Mouse (Mus musculus): ENCODE results near the gene Adamts15.

DNA sequence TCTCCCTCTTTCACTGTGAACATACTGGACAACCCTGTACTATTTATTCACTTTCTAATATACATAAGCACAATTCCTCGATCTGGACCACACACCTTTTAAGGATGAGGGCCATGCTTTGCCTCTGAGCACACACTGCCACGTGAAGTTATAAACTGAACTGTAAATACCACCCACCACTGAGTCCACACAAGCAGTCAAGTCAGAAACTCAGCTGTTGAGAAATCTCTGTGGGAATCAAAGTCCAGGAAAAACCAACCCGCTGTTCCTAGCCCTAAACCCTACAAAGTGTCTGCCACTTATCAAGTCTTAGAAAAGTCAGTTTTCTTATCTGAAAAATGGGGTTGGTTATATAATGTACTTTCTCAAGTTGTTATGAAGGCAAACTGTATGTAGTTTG lies 36.0 kb downstream of the Adamts15 start:
- no peak for TF ChIP-seq CTCF (IDR thresholded peaks at IDR 0.05; ENCODE audit: insufficient read depth, low read depth, low read length)
- TF ChIP-seq POLR2A (IDR thresholded peaks at IDR 0.05; ENCODE audit: insufficient read depth, low read depth, low read length) = no peak

Data from olfactory bulb, adult 2 months (tissue).